Mouse (Mus musculus) macrophage (primary cell): ENCODE data around the gene Hist1h3c. TPM values are rescaled to one million over a fixed set of nuclear protein-coding genes. Genes with fewer than 3 reads are reported as not detected.

Experiments
- H3K27ac ChIP-seq: fragments of 350-480 bp; formaldehyde crosslinking; 2 replicates; pipeline ENCODE4 v1.9.0; 2021
- H3K36me3 ChIP-seq: fragments of 350-480 bp; formaldehyde crosslinking; 2 replicates; pipeline ENCODE4 v1.9.0; 2021; ENCODE audit errors: inconsistent target
- H3K4me3 ChIP-seq: fragments of 350-480 bp; formaldehyde crosslinking; 2 replicates; pipeline ENCODE4 v1.9.0; 2021; ENCODE audit errors: inconsistent target
- H3K79me2 ChIP-seq: fragments of 350-480 bp; formaldehyde crosslinking; 2 replicates; pipeline ENCODE4 v1.9.0; 2021; ENCODE audit errors: inconsistent target
- WGBS: methylation state at CpG from one replicate; pipeline ENCODE4 v1.1.7; 2026; ENCODE audit warnings: inconsistent platforms; ENCODE audit not compliant: missing documents; 5-methylcytosine and 5-hydroxymethylcytosine counted together
- polyA plus RNA-seq: library from polyadenylated mRNA; stranded (reverse); fragments of 250-400 nt; gene quantifications from 3 replicates; pipeline ENCODE4 v1.2.4, GENCODE M21; 2018; ENCODE audit warnings: inconsistent platforms

Hist1h3c gene
- polyA plus RNA-seq, 1 experiment from 2014 or later, result not detected

GRCm38 (mm10) chr13:23697491-23698299 is 47.7 kb downstream of the Hist1h3c start:
- H3K4me3 ChIP-seq, result peak overlapping the region; percentile 12; the same call in 1 of the 2 replicates
- H3K79me2 ChIP-seq, result no peaks in the 10 kb centered on the region
- H3K27ac ChIP-seq, result peak overlapping the region; percentile 41
- no peaks in the 10 kb centered on the region for H3K36me3 ChIP-seq
- WGBS, result under 1% methylated on average over 13 of the region's 32 CpGs

GRCm38 (mm10) chr13:23696061-23696474 is 49.3 kb downstream of the Hist1h3c start:
- WGBS, result 61% methylated on average over 15 of the region's 15 CpGs
- H3K4me3 ChIP-seq, result no peak overlapping the region
- no peaks in the 10 kb centered on the region for H3K36me3 ChIP-seq
- no peaks in the 10 kb centered on the region; the same call in 1 of the 2 replicates for H3K79me2 ChIP-seq
- no peak overlapping the region for H3K27ac ChIP-seq

- H3K27ac ChIP-seq, result no peak within 1 kb of the TSS
- no peak within 1 kb of the TSS for H3K4me3 ChIP-seq
- H3K36me3 ChIP-seq, result no peaks in the 10 kb centered on the region
- peaks cover 5% of the 10 kb centered on the region; the same call in 1 of the 2 replicates for H3K79me2 ChIP-seq
- WGBS, result 74% methylated on average over 11 of the region's 13 CpGs
Observed at GRCm38 (mm10) chr13:23695514-23695913, 49.9 kb downstream of the Hist1h3c start, which contains the start of gene Hist1h1t. TSS of gene Hist1h1t (plus strand) at chr13:23695814.

Other genes starting within 250 kb of the Hist1h3c start
- 1.0 to 1.9 TPM in 2 of 3 replicates, not detected in the other for gene Hist1h4h, start 214.6 kb downstream of the Hist1h3c start, polyA plus RNA-seq
- gene Hist1h2af, start 211.7 kb downstream of the Hist1h3c start, polyA plus RNA-seq, result not detected in 3 replicates
- gene Hist1h3g, start 210.2 kb downstream of the Hist1h3c start, polyA plus RNA-seq, result not detected in 3 replicates
- gene Hist1h2bh, start 202.2 kb downstream of the Hist1h3c start, polyA plus RNA-seq, result 0.09 to 0.34 TPM (median 0.15 TPM) in 3 replicates
- gene Hist1h3f, start 201.6 kb downstream of the Hist1h3c start, polyA plus RNA-seq, result not detected in 3 replicates
- not detected in 3 replicates for gene Hist1h4f, start 194.0 kb downstream of the Hist1h3c start, polyA plus RNA-seq
- 0.05 to 0.10 TPM (median 0.10 TPM) in 3 replicates for gene Hist1h1d, start 192.3 kb downstream of the Hist1h3c start, polyA plus RNA-seq
- gene Hist1h3e, start 183.2 kb downstream of the Hist1h3c start, polyA plus RNA-seq, result 0.26 TPM in 1 of 3 replicates, not detected in the others
- 0.70 to 2.0 TPM (median 0.90 TPM) in 3 replicates for gene Hist1h2ae, start 174.4 kb downstream of the Hist1h3c start, polyA plus RNA-seq
- 0.65 to 7.9 TPM (median 2.9 TPM) in 3 replicates for gene Hist1h2bg, start 174.2 kb downstream of the Hist1h3c start, polyA plus RNA-seq
- gene Hist1h2bf, start 171.4 kb downstream of the Hist1h3c start, polyA plus RNA-seq, result not detected in 3 replicates
- gene Hist1h2ad, start 171.2 kb downstream of the Hist1h3c start, polyA plus RNA-seq, result not detected in 3 replicates
- gene Hist1h3d, start 169.8 kb downstream of the Hist1h3c start, polyA plus RNA-seq, result 0.13 to 1.1 TPM in 2 of 3 replicates, not detected in the other
- gene Hist1h4d, start 164.0 kb downstream of the Hist1h3c start, polyA plus RNA-seq, result 0.13 TPM in 1 of 3 replicates, not detected in the others
- 0.35 to 1.0 TPM (median 0.76 TPM) in 3 replicates for gene Hist1h2be, start 124.5 kb downstream of the Hist1h3c start, polyA plus RNA-seq
- 0.16 to 0.34 TPM (median 0.26 TPM) in 3 replicates for gene Hist1h1e, start 123.0 kb downstream of the Hist1h3c start, polyA plus RNA-seq
- gene Hist1h2ac, start 61.7 kb downstream of the Hist1h3c start, polyA plus RNA-seq, result 0.20 to 0.36 TPM (median 0.33 TPM) in 3 replicates
- 101 to 170 TPM (median 160 TPM) in 3 replicates for gene Hist1h2bc, start 61.4 kb downstream of the Hist1h3c start, polyA plus RNA-seq
- gene Hist1h1t, start 49.8 kb downstream of the Hist1h3c start, polyA plus RNA-seq, result not detected in 3 replicates
- gene Hist1h4c, start 47.1 kb downstream of the Hist1h3c start, polyA plus RNA-seq, result 0.53 TPM in 1 of 3 replicates, not detected in the others
- gene Hfe, start 34.7 kb downstream of the Hist1h3c start, polyA plus RNA-seq, result 27.7 to 67.4 TPM (median 36.4 TPM) in 3 replicates
- 72.8 to 156 TPM (median 87.8 TPM) in 3 replicates for gene Hist1h1c, start 6.8 kb downstream of the Hist1h3c start, polyA plus RNA-seq
- gene Hist1h2bb, start 1.1 kb upstream of the Hist1h3c start, polyA plus RNA-seq, result not detected in 3 replicates
- gene Hist1h2ab, start 5.5 kb upstream of the Hist1h3c start, polyA plus RNA-seq, result not detected in 3 replicates
- gene Hist1h3b, start 6.7 kb upstream of the Hist1h3c start, polyA plus RNA-seq, result not detected in 3 replicates
- 0.99 TPM in 1 of 3 replicates, not detected in the others for gene Hist1h4b, start 11.4 kb upstream of the Hist1h3c start, polyA plus RNA-seq
- not detected in 3 replicates for gene Hist1h4a, start 15.6 kb upstream of the Hist1h3c start, polyA plus RNA-seq
- not detected in 3 replicates for gene Hist1h3a, start 16.8 kb upstream of the Hist1h3c start, polyA plus RNA-seq
- gene Hist1h1a, start 18.1 kb upstream of the Hist1h3c start, polyA plus RNA-seq, result 0.43 TPM in 1 of 3 replicates, not detected in the others
- gene Trim38, start 24.3 kb upstream of the Hist1h3c start, polyA plus RNA-seq, result not detected in 3 replicates
- not detected in 3 replicates for gene Slc17a2, start 61.4 kb upstream of the Hist1h3c start, polyA plus RNA-seq
- not detected in 3 replicates for gene Slc17a3, start 93.8 kb upstream of the Hist1h3c start, polyA plus RNA-seq
- gene Slc17a1, start 122.1 kb upstream of the Hist1h3c start, polyA plus RNA-seq, result not detected in 3 replicates
- not detected in 3 replicates for gene Slc17a4, start 169.4 kb upstream of the Hist1h3c start, polyA plus RNA-seq
- not detected in 3 replicates for gene Hist1h2ba, start 188.6 kb upstream of the Hist1h3c start, polyA plus RNA-seq
- gene Hist1h2aa, start 188.9 kb upstream of the Hist1h3c start, polyA plus RNA-seq, result not detected in 3 replicates
- gene Scgn, start 245.6 kb upstream of the Hist1h3c start, polyA plus RNA-seq, result not detected in 3 replicates